29 mouse cellular contexts compared by ENCODE assay signal in genomic region chr9:58720167-58720566, GRCm38 (mm10). TPM values are rescaled to one million over a fixed set of nuclear protein-coding genes. Genes with fewer than 3 reads are reported as not detected.
"Had no signal": no experiment of that assay in that cellular context is flagged by ENCODE, and none has a peak within 500 bp of the region (broad histone marks: within the 10 kb centered on the region; RNA-seq: fewer than 3 reads in every experiment).

No protein-coding gene starts in this region.

- H3K27me3 ChIP-seq: embryonic facial prominence, embryonic 12.5 days; embryonic facial prominence, embryonic 13.5 days; embryonic facial prominence, embryonic 15.5 days; forebrain, embryonic 12.5 days; forebrain, embryonic 13.5 days; forebrain, embryonic 15.5 days had no signal

- H3K9ac ChIP-seq: embryonic facial prominence, embryonic 12.5 days; embryonic facial prominence, embryonic 13.5 days; embryonic facial prominence, embryonic 15.5 days; forebrain, embryonic 12.5 days; forebrain, embryonic 13.5 days; forebrain, embryonic 15.5 days; forebrain, postnatal 0 days had no signal

- H3K4me3 ChIP-seq: embryonic facial prominence, embryonic 10.5 days; embryonic facial prominence, embryonic 12.5 days; embryonic facial prominence, embryonic 13.5 days; embryonic facial prominence, embryonic 15.5 days; erythroblast, embryonic 14.5 days; forebrain, embryonic 10.5 days; forebrain, embryonic 12.5 days; forebrain, embryonic 13.5 days; forebrain, embryonic 15.5 days; heart, adult 2 months had no signal

- H3K36me3 ChIP-seq: embryonic facial prominence, embryonic 10.5 days; embryonic facial prominence, embryonic 12.5 days; embryonic facial prominence, embryonic 13.5 days; embryonic facial prominence, embryonic 15.5 days; forebrain, embryonic 10.5 days; forebrain, embryonic 12.5 days; forebrain, embryonic 15.5 days had no signal

- DNase-seq: cerebellum, adult 8-10 months; cerebellum, adult 9-10 months; cerebellum, adult 9-11 months; cerebellum, postnatal 10 days; cerebellum, postnatal 14 days; cerebellum, postnatal 25 days; cerebellum, postnatal 36 days; embryo, embryonic 11 days; forebrain, postnatal 0 days; gastrocnemius, postnatal 10 days; gastrocnemius, postnatal 14 days; gastrocnemius, postnatal 25 days; gastrocnemius, postnatal 36 days; heart, adult 11 months; heart, adult 18-20 months; heart, adult 2 months had no signal

- H3K9me3 ChIP-seq: embryonic facial prominence, embryonic 10.5 days; embryonic facial prominence, embryonic 12.5 days; embryonic facial prominence, embryonic 13.5 days; embryonic facial prominence, embryonic 15.5 days; forebrain, embryonic 10.5 days; forebrain, embryonic 12.5 days; forebrain, embryonic 13.5 days; forebrain, embryonic 15.5 days had no signal

- H3K4me1 ChIP-seq: embryonic facial prominence, embryonic 10.5 days; embryonic facial prominence, embryonic 12.5 days; embryonic facial prominence, embryonic 13.5 days; embryonic facial prominence, embryonic 15.5 days; forebrain, embryonic 10.5 days; forebrain, embryonic 12.5 days; forebrain, embryonic 13.5 days; forebrain, embryonic 15.5 days had no signal

- H3K27ac ChIP-seq: embryonic facial prominence, embryonic 10.5 days; embryonic facial prominence, embryonic 12.5 days; embryonic facial prominence, embryonic 13.5 days; embryonic facial prominence, embryonic 15.5 days; forebrain, embryonic 10.5 days; forebrain, embryonic 12.5 days; forebrain, embryonic 13.5 days; forebrain, embryonic 15.5 days; heart, adult 2 months had no signal

- ATAC-seq: forebrain, embryonic 13.5 days; forebrain, embryonic 14.5 days; forebrain, embryonic 15.5 days; forebrain, embryonic 16.5 days; forebrain, postnatal 0 days had no signal

RNA-seq across cellular contexts. Expression of gene Rec114, which starts 23.6 kb away (rescaled TPM):
- total RNA-seq: gastrocnemius, postnatal 36 days; gastrocnemius, postnatal 4 days; granulocyte monocyte progenitor cell, adult 5-6 weeks had no signal
